Mouse (Mus musculus) heart, embryonic 16.5 days (tissue): ENCODE measurements at regions not wholly inside any gene's neighbourhood (a gene's known extent, or its start where the extent isn't known, plus 50 kb on each side); places are given as distances from the start of the nearest gene placed in this dataset.
"Not testable (repeated sequence)": the region's sequence is repeated elsewhere in the genome, so short reads cannot be mapped to it uniquely, and the experiment has no call there.

Experiments used
- ATAC-seq: fragments of 200-750 bp; cut with Nextera tagmentation; replicated peaks from 2 replicates; pipeline ENCODE4 v1.8.0; 2017; ENCODE audit warnings: moderate number of reproducible peaks; ENCODE audit not compliant: insufficient read depth, low FRiP score; ENCODE audit errors: extremely low read depth
- H3K27ac ChIP-seq: fragments of 300-500 bp; sonication (generic); 2 replicates; pipeline ENCODE4 v1.5.1; 2014; ENCODE audit warnings: mild to moderate bottlenecking, low read length, control low read depth, moderate library complexity
- H3K27me3 ChIP-seq: fragments of 300-500 bp; sonication (generic); 2 replicates; pipeline ENCODE4 v1.6.1; 2014; ENCODE audit warnings: low read length, mixed read lengths; ENCODE audit not compliant: control insufficient read depth, insufficient read depth
- H3K36me3 ChIP-seq: fragments of 300-500 bp; sonication (generic); 2 replicates; pipeline ENCODE4 v1.6.1; 2014; ENCODE audit not compliant: control insufficient read depth, insufficient read depth
- H3K4me1 ChIP-seq: fragments of 300-500 bp; sonication (generic); 2 replicates; pipeline ENCODE4 v1.6.1; 2014; ENCODE audit warnings: low read length, mixed read lengths; ENCODE audit not compliant: control insufficient read depth, insufficient read depth
- H3K4me2 ChIP-seq: fragments of 300-500 bp; sonication (generic); 2 replicates; pipeline ENCODE4 v1.6.1; 2014; ENCODE audit warnings: low read depth, mild to moderate bottlenecking, control low read depth, low read length
- H3K4me3 ChIP-seq: fragments of 300-500 bp; sonication (generic); 2 replicates; pipeline ENCODE4 v1.5.1; 2014; ENCODE audit warnings: mild to moderate bottlenecking, control low read depth, low read length
- H3K9ac ChIP-seq: fragments of 300-500 bp; sonication (generic); 2 replicates; pipeline ENCODE4 v1.6.1; 2014; ENCODE audit warnings: low read length, control low read depth
- H3K9me3 ChIP-seq: fragments of 300-500 bp; sonication (generic); replicated peaks from 2 replicates; pipeline ENCODE4 v1.6.1; 2016; ENCODE audit warnings: low read length; ENCODE audit not compliant: control insufficient read depth
- WGBS: fragments of 180-500 bp; shearing (Covaris S2); extraction: QIAGEN DNeasy Blood & Tissue Kit; methylation state at CpG from one replicate; pipeline ENCODE4 v1.1.7; 2014; 5-methylcytosine and 5-hydroxymethylcytosine counted together

DNA sequence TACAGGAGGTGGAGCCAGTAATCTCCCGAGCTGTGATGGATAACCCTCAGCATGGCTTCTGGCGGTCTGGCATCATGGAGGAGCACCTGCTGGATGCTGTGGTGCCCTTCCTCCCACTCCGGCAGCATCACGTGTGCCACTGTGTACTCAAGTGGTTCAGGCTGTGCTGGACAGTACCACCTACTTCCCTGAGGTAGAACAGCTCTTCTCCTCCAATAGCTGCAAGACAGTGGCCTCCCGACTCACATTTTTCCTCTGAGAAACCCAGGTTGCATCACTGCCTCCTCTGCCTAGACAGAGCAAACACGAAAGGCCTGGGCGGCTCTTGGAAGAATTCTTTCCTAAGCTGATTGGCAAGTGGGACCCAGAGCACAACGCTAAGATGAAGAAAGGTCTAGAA is 113.3 kb downstream of the Pcdh18 start:
- Histone ChIP-seq H3K36me3 (no peaks in the 10 kb centered on the region), H3K9ac (no peak overlapping the region), H3K4me1 (no peaks in the 10 kb centered on the region), H3K4me2 (no peak overlapping the region), H3K4me3 (no peak overlapping the region), H3K9me3 (no peaks in the 10 kb centered on the region), H3K27me3 (no peaks in the 10 kb centered on the region), H3K27ac (no peak overlapping the region)
- ATAC-seq, result no peak
- WGBS, result 85% methylated on average over 8 of the region's 8 CpGs

DNA sequence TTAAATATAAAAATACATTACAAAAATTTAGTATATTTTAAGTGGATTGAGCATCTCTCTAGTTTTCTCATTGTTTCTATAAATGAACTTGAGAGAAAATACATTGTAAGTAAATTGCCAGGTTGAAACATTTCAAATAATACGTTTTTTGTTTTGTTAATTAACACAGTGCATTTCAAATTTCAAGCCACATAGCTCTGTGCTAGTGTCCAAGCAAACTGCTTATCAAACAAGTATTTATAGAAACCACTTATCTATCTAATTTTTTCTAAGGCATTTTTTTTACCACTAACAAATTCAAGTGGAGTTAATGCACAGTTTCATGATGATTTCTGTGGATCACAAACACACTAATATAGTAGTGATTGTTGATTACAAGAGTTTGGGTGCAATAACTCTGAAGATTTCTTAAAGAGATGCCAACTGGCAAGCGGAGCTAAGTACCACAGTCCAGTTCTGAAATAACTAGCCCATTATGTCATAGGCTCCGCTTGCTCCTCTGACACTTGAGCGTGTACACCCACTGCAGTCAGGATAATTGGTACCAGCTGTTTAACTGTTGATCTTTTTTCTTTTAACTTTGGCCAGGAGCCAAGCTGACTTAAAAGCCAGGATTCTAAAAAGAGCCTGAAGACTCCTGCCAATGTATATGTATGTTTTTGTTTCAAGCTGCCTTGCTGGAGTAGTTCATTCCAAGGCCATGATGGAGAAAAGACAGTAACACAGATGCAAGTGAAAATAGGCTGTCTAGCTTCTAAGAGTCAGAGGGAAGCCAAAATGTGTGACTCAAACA is 115.0 kb downstream of the Pcdh18 start:
- H3K9ac ChIP-seq, result no peak overlapping the region
- no peaks in the 10 kb centered on the region for H3K9me3 ChIP-seq
- peak; percentile 98 for ATAC-seq
- no peak overlapping the region for H3K4me3 ChIP-seq
- no peaks in the 10 kb centered on the region for H3K27me3 ChIP-seq
- peaks cover 2% of the 10 kb centered on the region; the same call in 1 of the 2 replicates for H3K4me1 ChIP-seq
- H3K36me3 ChIP-seq, result no peaks in the 10 kb centered on the region
- 14% methylated on average over 4 of the region's 4 CpGs for WGBS
- peak overlapping the region; percentile 76 for H3K27ac ChIP-seq
- H3K4me2 ChIP-seq, result peak overlapping the region; percentile 22; the same call in 1 of the 2 replicates

DNA sequence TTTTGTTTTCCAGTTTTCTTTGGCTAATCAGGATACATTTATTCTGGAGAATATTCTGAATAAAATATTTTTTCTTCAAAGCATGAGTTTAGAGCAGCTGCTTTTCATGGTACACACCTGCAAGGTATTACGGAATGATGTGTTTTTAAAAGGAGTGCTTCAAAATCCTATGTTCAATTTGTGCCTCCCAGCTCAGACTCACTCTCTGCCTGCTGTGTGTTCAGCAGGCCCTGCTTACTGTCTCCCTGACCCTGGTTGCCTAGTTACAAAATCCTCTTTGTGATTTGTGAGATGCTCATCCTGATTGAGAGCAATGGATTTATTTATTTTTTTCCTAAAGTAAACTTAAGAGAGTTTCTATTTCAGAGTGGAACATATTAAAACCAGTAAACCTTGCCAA is 115.7 kb downstream of the Pcdh18 start:
- WGBS, result 68% methylated on average over 1 of the region's 1 CpGs
- H3K9me3 ChIP-seq, result no peaks in the 10 kb centered on the region
- H3K4me3 ChIP-seq, result no peak overlapping the region
- no peaks in the 10 kb centered on the region for H3K27me3 ChIP-seq
- peaks cover 2% of the 10 kb centered on the region; the same call in 1 of the 2 replicates for H3K4me1 ChIP-seq
- peak overlapping the region; percentile 59; the same call in 1 of the 2 replicates for H3K27ac ChIP-seq
- no peaks in the 10 kb centered on the region for H3K36me3 ChIP-seq
- H3K9ac ChIP-seq, result no peak overlapping the region
- no peak for ATAC-seq
- H3K4me2 ChIP-seq, result no peak overlapping the region

DNA sequence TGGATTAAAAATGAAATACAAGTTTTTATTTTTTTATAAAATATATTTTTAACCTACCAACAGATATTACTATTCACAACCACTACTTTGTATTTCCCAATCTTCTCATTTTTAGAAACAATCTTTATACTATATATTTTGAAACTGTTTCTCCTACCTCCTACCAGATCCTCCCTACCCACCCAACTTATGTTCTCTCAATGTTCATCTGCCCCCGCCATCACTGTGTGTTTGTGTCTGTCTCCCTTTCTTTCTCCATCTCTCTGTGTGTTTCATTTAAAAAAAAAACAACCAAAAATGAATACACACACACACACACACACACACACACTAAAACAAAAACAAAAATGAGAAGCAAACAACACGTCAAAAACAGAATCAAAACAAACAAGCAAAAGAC is 118.5 kb downstream of the Pcdh18 start:
- ATAC-seq, result no peak
- Histone ChIP-seq H3K4me3 (no peak overlapping the region), H3K9ac (no peak overlapping the region), H3K27ac (no peak overlapping the region), H3K9me3 (no peaks in the 10 kb centered on the region), H3K36me3 (no peaks in the 10 kb centered on the region), H3K4me2 (no peak overlapping the region), H3K4me1 (peaks cover 2% of the 10 kb centered on the region; the same call in 1 of the 2 replicates), H3K27me3 (no peaks in the 10 kb centered on the region)
- WGBS, result 84% methylated on average over 2 of the region's 2 CpGs

DNA sequence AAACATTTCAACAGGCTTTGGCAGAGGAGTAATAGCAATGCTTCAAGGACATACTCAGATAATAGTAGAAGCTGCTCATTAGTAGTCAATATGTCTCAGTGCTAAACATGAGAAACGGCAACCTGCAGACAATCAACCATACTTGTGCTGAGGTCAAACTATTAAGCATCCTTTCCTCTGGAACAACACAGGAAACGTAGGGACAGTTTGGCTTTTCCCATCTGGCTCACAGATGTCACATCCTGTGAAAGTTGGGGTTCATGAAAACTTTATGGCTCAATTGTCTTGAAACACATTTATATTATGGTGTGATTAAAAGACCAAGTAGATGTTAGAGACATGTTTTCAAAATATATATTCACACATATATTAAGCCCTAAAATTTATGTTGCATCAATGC is 120.4 kb downstream of the Pcdh18 start:
- Histone ChIP-seq H3K4me1 (peaks cover 2% of the 10 kb centered on the region; the same call in 1 of the 2 replicates), H3K27me3 (no peaks in the 10 kb centered on the region), H3K9me3 (no peaks in the 10 kb centered on the region), H3K36me3 (no peaks in the 10 kb centered on the region), H3K4me2 (no peak overlapping the region), H3K27ac (no peak overlapping the region), H3K4me3 (no peak overlapping the region), H3K9ac (no peak overlapping the region)
- ATAC-seq, result no peak
- WGBS, result 52% methylated on average over 2 of the region's 2 CpGs

DNA sequence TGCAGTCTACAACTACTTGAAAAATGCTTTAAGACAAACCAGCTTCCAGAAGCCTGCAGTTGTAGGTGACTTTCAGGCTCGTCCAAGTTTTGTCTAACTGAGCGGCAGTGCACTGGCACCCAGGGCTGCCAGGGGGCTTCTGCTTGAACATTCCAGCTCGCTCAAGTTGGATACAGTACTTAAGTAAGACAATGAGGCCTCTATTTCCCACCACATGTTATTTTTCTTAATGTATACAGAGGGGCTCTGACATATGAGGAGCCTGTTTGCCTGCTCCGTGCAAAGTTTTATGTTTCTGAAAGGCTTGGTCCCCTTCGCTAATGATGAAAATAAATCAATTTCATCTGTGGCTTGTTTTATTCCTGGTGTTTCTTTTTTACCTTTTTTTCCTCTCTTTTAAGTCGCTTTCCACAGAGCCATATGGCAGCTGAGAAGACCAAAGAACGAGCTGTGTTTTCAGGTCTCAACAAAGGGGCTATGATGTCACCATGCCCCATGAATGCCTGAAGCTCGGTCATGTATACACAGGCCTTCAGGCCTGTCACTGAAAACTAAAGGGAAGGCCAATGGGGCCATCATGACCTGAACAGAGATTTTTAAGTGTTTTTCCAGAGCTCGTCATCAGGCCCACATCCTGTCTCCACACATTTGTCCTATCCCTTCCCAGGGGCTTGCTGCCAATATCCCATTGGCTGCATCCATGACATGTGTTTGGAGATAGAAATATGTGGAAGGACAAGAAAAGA is 164.2 kb downstream of the Pcdh18 start:
- H3K4me3 ChIP-seq, result no peak overlapping the region
- H3K27me3 ChIP-seq, result no peaks in the 10 kb centered on the region
- no peak overlapping the region for H3K4me2 ChIP-seq
- H3K36me3 ChIP-seq, result no peaks in the 10 kb centered on the region
- no peak; the same call in 1 of the 2 replicates for ATAC-seq
- H3K9ac ChIP-seq, result no peak overlapping the region
- no peak overlapping the region for H3K27ac ChIP-seq
- H3K9me3 ChIP-seq, result no peaks in the 10 kb centered on the region
- 59% methylated on average over 9 of the region's 9 CpGs for WGBS
- H3K4me1 ChIP-seq, result peaks cover 3% of the 10 kb centered on the region; the same call in 1 of the 2 replicates

DNA sequence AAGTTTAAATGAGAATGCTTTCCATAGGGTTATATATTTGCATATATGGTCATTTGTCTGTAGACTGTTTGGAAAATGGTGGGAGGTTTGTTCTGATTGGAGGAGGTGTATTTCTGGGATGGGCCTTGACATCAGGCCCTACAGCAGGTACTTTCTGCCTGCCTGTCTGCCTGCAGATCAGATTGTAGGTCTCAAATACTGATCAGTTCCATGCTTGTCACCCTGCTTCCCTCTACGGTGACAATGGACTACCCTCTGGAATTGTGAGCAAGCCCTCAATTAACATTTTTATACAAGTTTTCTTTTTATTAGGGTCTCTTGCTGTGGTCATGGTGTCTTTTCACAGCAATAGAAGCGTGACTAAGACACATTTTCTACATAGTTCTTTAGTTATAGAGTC is 166.9 kb downstream of the Pcdh18 start:
- H3K36me3 ChIP-seq, result no peaks in the 10 kb centered on the region
- H3K4me3 ChIP-seq, result no peak overlapping the region
- H3K4me1 ChIP-seq, result peaks cover 3% of the 10 kb centered on the region; the same call in 1 of the 2 replicates
- 85% methylated on average over 2 of the region's 2 CpGs for WGBS
- no peaks in the 10 kb centered on the region for H3K27me3 ChIP-seq
- H3K27ac ChIP-seq, result no peak overlapping the region
- no peak overlapping the region for H3K4me2 ChIP-seq
- no peak overlapping the region for H3K9ac ChIP-seq
- H3K9me3 ChIP-seq, result no peaks in the 10 kb centered on the region
- ATAC-seq, result no peak

DNA sequence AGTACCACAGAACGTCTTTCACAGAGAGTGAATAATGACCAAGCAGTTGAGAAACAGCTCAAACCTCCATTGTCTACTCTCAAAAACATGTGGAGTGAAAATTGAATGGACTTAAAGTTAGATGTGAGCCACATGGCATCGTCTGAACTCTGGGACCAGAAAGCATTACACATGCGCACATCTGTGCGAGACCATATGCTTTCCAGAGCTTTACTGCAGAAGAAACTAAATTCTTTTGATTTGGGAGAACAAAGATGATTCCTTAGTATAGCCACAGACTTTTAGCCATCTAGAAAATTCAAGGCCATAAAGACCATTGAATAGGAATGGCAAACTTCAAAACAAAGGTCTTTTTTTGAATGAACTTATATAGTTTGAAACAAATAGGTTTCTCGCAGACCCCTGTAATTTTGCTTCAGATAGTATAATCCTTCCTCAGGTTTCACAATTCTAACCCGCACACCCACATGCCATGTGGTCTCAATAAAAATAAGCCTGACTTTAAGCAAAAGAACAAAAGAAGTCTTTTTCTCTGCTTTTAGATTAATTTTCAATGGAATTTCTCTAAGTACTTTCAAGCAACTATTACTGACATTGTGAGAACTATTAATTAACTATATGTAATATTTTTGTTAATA is 170.5 kb downstream of the Pcdh18 start:
- Histone ChIP-seq H3K27ac (no peak overlapping the region), H3K4me1 (peaks cover 3% of the 10 kb centered on the region), H3K9me3 (no peaks in the 10 kb centered on the region), H3K9ac (no peak overlapping the region), H3K4me3 (no peak overlapping the region), H3K36me3 (no peaks in the 10 kb centered on the region), H3K27me3 (no peaks in the 10 kb centered on the region), H3K4me2 (no peak overlapping the region)
- no peak for ATAC-seq
- 82% methylated on average over 6 of the region's 6 CpGs for WGBS

DNA sequence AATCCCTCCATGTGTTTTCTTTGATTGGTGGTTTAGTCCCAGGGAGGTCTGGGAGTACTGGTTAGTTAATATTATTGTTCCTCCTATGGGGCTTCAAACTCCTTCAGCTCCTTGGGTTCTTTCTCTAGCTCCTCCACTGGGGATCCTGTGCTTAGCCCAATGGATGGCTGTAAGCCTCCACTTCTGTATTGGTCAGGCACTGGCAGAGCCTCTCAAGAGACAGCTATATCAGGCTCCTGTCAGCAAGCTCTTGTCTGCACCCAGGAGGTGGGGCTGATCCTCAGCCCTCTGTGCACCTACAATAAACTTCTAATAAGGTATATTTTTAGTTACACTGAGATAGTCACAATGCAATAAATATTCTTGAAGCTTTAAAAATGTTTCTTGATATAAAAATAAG is 171.2 kb downstream of the Pcdh18 start:
- H3K9ac ChIP-seq, H3K36me3 ChIP-seq, H3K27me3 ChIP-seq, H3K9me3 ChIP-seq, H3K4me2 ChIP-seq, H3K4me1 ChIP-seq, H3K27ac ChIP-seq, H3K4me3 ChIP-seq: not testable (repeated sequence)
- peak; percentile 76 for ATAC-seq
